Mouse (Mus musculus): ENCODE data around the gene Bst2. TPM values are rescaled to one million over a fixed set of nuclear protein-coding genes. Genes with fewer than 3 reads are reported as not detected.

Bst2 gene
- polyA plus RNA-seq, 1 experiment from 2014 or later = 42.0 TPM

Other genes with a start within 250 kb of the Bst2 start
- 89.5 and 95.8 TPM in 2 replicates for gene Use1, start 170.6 kb downstream of the Bst2 start, polyA plus RNA-seq (2015; fragmentation: Nextera tagmentation; extraction: Ambion mirVana)
- gene Ocel1, start 166.2 kb downstream of the Bst2 start, polyA plus RNA-seq (2015; fragmentation: Nextera tagmentation; extraction: Ambion mirVana) = 6.3 and 8.5 TPM in 2 replicates
- 35.8 and 51.1 TPM in 2 replicates for gene Nr2f6, start 155.5 kb downstream of the Bst2 start, polyA plus RNA-seq (2015; fragmentation: Nextera tagmentation; extraction: Ambion mirVana)
- gene Ushbp1, start 141.7 kb downstream of the Bst2 start, polyA plus RNA-seq (2015; fragmentation: Nextera tagmentation; extraction: Ambion mirVana) = 10.8 and 10.9 TPM in 2 replicates
- 84.7 and 86.9 TPM in 2 replicates for gene Babam1, start 140.6 kb downstream of the Bst2 start, polyA plus RNA-seq (2015; fragmentation: Nextera tagmentation; extraction: Ambion mirVana)
- gene Ankle1, start 131.4 kb downstream of the Bst2 start, polyA plus RNA-seq (2015; fragmentation: Nextera tagmentation; extraction: Ambion mirVana) = 32.0 and 39.4 TPM in 2 replicates
- 24.0 and 25.1 TPM in 2 replicates for gene Abhd8, start 73.8 kb downstream of the Bst2 start, polyA plus RNA-seq (2015; fragmentation: Nextera tagmentation; extraction: Ambion mirVana)
- gene Mrpl34, start 72.5 kb downstream of the Bst2 start, polyA plus RNA-seq (2015; fragmentation: Nextera tagmentation; extraction: Ambion mirVana) = 224 and 234 TPM in 2 replicates
- 88.1 and 91.7 TPM in 2 replicates for gene Dda1, start 68.3 kb downstream of the Bst2 start, polyA plus RNA-seq (2015; fragmentation: Nextera tagmentation; extraction: Ambion mirVana)
- 0.20 and 0.43 TPM in 2 replicates for gene Ano8, start 51.5 kb downstream of the Bst2 start, polyA plus RNA-seq (2015; fragmentation: Nextera tagmentation; extraction: Ambion mirVana)
- 14.0 and 14.9 TPM in 2 replicates for gene Gtpbp3, start 49.4 kb downstream of the Bst2 start, polyA plus RNA-seq (2015; fragmentation: Nextera tagmentation; extraction: Ambion mirVana)
- 70.9 and 80.9 TPM in 2 replicates for gene Plvap, start 25.7 kb downstream of the Bst2 start, polyA plus RNA-seq (2015; fragmentation: Nextera tagmentation; extraction: Ambion mirVana)
- gene Ccdc194, start 11.7 kb downstream of the Bst2 start, polyA plus RNA-seq (2015; fragmentation: Nextera tagmentation; extraction: Ambion mirVana) = 0.26 and 0.28 TPM in 2 replicates
- 126 and 130 TPM in 2 replicates for gene Mvb12a, start 5.5 kb upstream of the Bst2 start, polyA plus RNA-seq (2015; fragmentation: Nextera tagmentation; extraction: Ambion mirVana)
- 1.3 and 1.8 TPM in 2 replicates for gene Tmem221, start 21.4 kb upstream of the Bst2 start, polyA plus RNA-seq (2015; fragmentation: Nextera tagmentation; extraction: Ambion mirVana)
- gene Nxnl1, start 29.1 kb upstream of the Bst2 start, polyA plus RNA-seq (2015; fragmentation: Nextera tagmentation; extraction: Ambion mirVana) = 0.06 TPM in 1 of 2 replicates, not detected in the other
- 21.0 and 24.3 TPM in 2 replicates for gene Slc27a1, start 31.4 kb upstream of the Bst2 start, polyA plus RNA-seq (2015; fragmentation: Nextera tagmentation; extraction: Ambion mirVana)
- 244 and 252 TPM in 2 replicates for gene Pgls, start 54.7 kb upstream of the Bst2 start, polyA plus RNA-seq (2015; fragmentation: Nextera tagmentation; extraction: Ambion mirVana)
- 3.0 and 3.5 TPM in 2 replicates for gene Fam129c, start 60.2 kb upstream of the Bst2 start, polyA plus RNA-seq (2015; fragmentation: Nextera tagmentation; extraction: Ambion mirVana)
- gene Colgalt1, start 73.5 kb upstream of the Bst2 start, polyA plus RNA-seq (2015; fragmentation: Nextera tagmentation; extraction: Ambion mirVana) = 68.0 and 70.5 TPM in 2 replicates
- 0.98 and 1.2 TPM in 2 replicates for gene Unc13a, start 134.3 kb upstream of the Bst2 start, polyA plus RNA-seq (2015; fragmentation: Nextera tagmentation; extraction: Ambion mirVana)
- 11.5 and 13.5 TPM in 2 replicates for gene Jak3, start 138.8 kb upstream of the Bst2 start, polyA plus RNA-seq (2015; fragmentation: Nextera tagmentation; extraction: Ambion mirVana)
- 2.4 and 2.5 TPM in 2 replicates for gene Insl3, start 151.8 kb upstream of the Bst2 start, polyA plus RNA-seq (2015; fragmentation: Nextera tagmentation; extraction: Ambion mirVana)
- 19.2 and 20.9 TPM in 2 replicates for gene B3gnt3, start 164.3 kb upstream of the Bst2 start, polyA plus RNA-seq (2015; fragmentation: Nextera tagmentation; extraction: Ambion mirVana)
- 5.0 and 6.4 TPM in 2 replicates for gene Fcho1, start 188.3 kb upstream of the Bst2 start, polyA plus RNA-seq (2015; fragmentation: Nextera tagmentation; extraction: Ambion mirVana)

Measured in intestine, embryonic 16.5 days (tissue).